Mouse (Mus musculus): ENCODE measurements around the gene Pex13. TPM values are rescaled to one million over a fixed set of nuclear protein-coding genes. Genes with fewer than 3 reads are reported as not detected.

The Pex13 gene
- polyA plus RNA-seq, 1 experiment from 2014 or later = 29.1 TPM

DNA sequence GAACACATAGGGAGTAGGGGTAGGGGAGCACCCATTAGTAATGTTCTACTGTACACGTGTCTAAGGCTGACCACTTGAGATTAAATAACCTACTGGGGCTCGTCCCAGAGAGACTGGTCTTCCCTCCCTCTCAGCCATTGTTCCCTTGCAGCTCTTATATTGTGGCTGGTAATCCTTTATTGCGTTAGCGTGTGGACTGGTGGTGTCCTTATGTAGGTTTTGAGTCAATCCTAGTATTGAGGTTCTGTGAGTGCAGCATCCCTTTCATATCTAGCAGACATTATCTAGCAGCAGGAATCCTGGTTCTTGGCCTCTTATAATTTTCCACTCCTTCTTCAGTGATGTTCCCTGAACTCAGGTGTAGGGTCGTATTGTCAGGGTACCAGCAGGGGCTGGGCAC is 20.9 kb upstream of the Pex13 start:
- Histone ChIP-seq H3K4me2 (ENCODE audit: low read depth, low read length) (no peak overlapping the region), H3K27me3 (ENCODE audit: control insufficient read depth, insufficient read depth, low read length) (no peaks in the 10 kb centered on the region), H3K9ac (ENCODE audit: low read length) (no peak overlapping the region), H3K4me3 (ENCODE audit: low read length) (no peak overlapping the region), H3K9me3 (replicated peaks; ENCODE audit: control insufficient read depth, low read length) (no peaks in the 10 kb centered on the region), H3K27ac (ENCODE audit: low read length) (no peak overlapping the region), H3K36me3 (ENCODE audit: control insufficient read depth, insufficient read depth) (no peaks in the 10 kb centered on the region; the same call in 1 of the 2 replicates), H3K4me1 (ENCODE audit: control insufficient read depth, insufficient read depth, low read length) (no peaks in the 10 kb centered on the region)
- no peak for ATAC-seq (replicated peaks; ENCODE audit: extremely low read depth, insufficient read depth, low FRiP score)
- 79% methylated on average over 5 of the region's 5 CpGs for WGBS

- no peak overlapping the region for H3K4me2 ChIP-seq (ENCODE audit: low read depth, low read length)
- no peaks in the 10 kb centered on the region for H3K9me3 ChIP-seq (replicated peaks; ENCODE audit: control insufficient read depth, low read length)
- no peaks in the 10 kb centered on the region for H3K4me1 ChIP-seq (ENCODE audit: control insufficient read depth, insufficient read depth, low read length)
- H3K27me3 ChIP-seq (ENCODE audit: control insufficient read depth, insufficient read depth, low read length) = no peaks in the 10 kb centered on the region
- H3K27ac ChIP-seq (ENCODE audit: low read length) = no peak overlapping the region
- no peak overlapping the region for H3K9ac ChIP-seq (ENCODE audit: low read length)
- H3K36me3 ChIP-seq (ENCODE audit: control insufficient read depth, insufficient read depth) = peaks cover 4% of the 10 kb centered on the region; the same call in 1 of the 2 replicates
- no peak overlapping the region for H3K4me3 ChIP-seq (ENCODE audit: low read length)
- WGBS = 92% methylated on average over 5 of the region's 5 CpGs
- ATAC-seq (replicated peaks; ENCODE audit: extremely low read depth, insufficient read depth, low FRiP score) = no peak
These were observed 16.8 kb upstream of the Pex13 start for GRCm38 (mm10) chr11:23682561-23682960.

DNA sequence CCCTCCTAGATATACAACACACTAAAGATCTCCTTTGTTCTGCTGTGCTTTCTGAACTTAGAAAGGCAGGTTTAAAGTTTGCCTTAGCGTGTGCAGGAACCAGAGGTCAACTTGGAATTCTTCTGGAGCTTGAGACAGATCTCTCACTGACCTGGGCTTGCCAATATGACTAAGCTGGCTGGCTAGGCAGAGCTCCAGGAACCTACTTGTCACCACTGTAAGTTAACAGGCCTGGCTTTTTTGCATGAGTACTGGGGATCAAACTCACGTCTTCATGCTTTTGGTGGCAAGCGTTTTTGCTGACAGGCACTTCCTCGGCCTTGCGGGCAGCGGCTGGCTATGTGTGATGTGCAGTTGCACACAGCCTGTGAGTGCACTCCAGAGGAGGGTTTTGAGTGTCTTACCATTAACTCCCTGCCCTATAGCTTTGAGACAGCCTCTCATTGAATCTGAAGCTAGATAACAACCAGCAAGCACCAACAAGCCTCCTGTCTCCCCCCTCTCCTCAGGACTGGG is 14.7 kb upstream of the Pex13 start:
- Histone ChIP-seq H3K4me1 (ENCODE audit: control insufficient read depth, insufficient read depth, low read length) (no peaks in the 10 kb centered on the region), H3K9ac (ENCODE audit: low read length) (no peak overlapping the region), H3K9me3 (replicated peaks; ENCODE audit: control insufficient read depth, low read length) (no peaks in the 10 kb centered on the region), H3K4me3 (ENCODE audit: low read length) (no peak overlapping the region), H3K27me3 (ENCODE audit: control insufficient read depth, insufficient read depth, low read length) (no peaks in the 10 kb centered on the region), H3K36me3 (ENCODE audit: control insufficient read depth, insufficient read depth) (peaks cover 7% of the 10 kb centered on the region; the same call in 1 of the 2 replicates), H3K27ac (ENCODE audit: low read length) (no peak overlapping the region), H3K4me2 (ENCODE audit: low read depth, low read length) (no peak overlapping the region)
- ATAC-seq (replicated peaks; ENCODE audit: extremely low read depth, insufficient read depth, low FRiP score) = no peak
- 80% methylated on average over 6 of the region's 6 CpGs for WGBS

GRCm38 (mm10) chr11:23679044-23679642 is 13.4 kb upstream of the Pex13 start:
- Histone ChIP-seq H3K4me1 (ENCODE audit: control insufficient read depth, insufficient read depth, low read length) (no peaks in the 10 kb centered on the region), H3K36me3 (ENCODE audit: control insufficient read depth, insufficient read depth) (peaks cover 7% of the 10 kb centered on the region; the same call in 1 of the 2 replicates), H3K9ac (ENCODE audit: low read length) (no peak overlapping the region), H3K4me3 (ENCODE audit: low read length) (no peak overlapping the region), H3K4me2 (ENCODE audit: low read depth, low read length) (no peak overlapping the region), H3K9me3 (replicated peaks; ENCODE audit: control insufficient read depth, low read length) (no peaks in the 10 kb centered on the region), H3K27me3 (ENCODE audit: control insufficient read depth, insufficient read depth, low read length) (no peaks in the 10 kb centered on the region), H3K27ac (ENCODE audit: low read length) (no peak overlapping the region)
- 34% methylated on average over 3 of the region's 3 CpGs for WGBS
- ATAC-seq (replicated peaks; ENCODE audit: extremely low read depth, insufficient read depth, low FRiP score) = peak; percentile 23; the same call in 1 of the 2 replicates

DNA sequence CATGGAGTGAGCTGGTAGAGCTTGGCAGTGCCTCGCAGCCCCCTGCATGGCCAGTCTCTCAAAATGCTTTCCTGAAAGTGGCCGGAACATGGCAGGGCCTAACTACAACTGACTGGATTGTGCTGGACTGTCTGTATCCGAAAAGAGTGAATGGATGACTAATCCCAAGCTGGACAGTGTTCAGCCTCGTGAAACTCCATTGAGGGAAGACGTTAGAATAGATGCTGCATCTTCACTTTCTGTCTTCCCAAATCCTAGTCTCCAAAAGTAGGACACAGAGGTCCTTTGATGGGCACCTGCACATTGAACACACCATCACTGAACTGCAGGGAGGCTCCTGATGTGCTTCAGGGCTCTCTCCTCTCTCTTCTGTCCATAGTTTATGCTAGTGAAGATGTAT is 10.3 kb upstream of the Pex13 start:
- no peaks in the 10 kb centered on the region for H3K9me3 ChIP-seq (replicated peaks; ENCODE audit: control insufficient read depth, low read length)
- 88% methylated on average over 5 of the region's 5 CpGs for WGBS
- no peak overlapping the region for H3K4me3 ChIP-seq (ENCODE audit: low read length)
- no peaks in the 10 kb centered on the region for H3K27me3 ChIP-seq (ENCODE audit: control insufficient read depth, insufficient read depth, low read length)
- H3K4me2 ChIP-seq (ENCODE audit: low read depth, low read length) = no peak overlapping the region
- H3K9ac ChIP-seq (ENCODE audit: low read length) = no peak overlapping the region
- H3K27ac ChIP-seq (ENCODE audit: low read length) = no peak overlapping the region
- H3K4me1 ChIP-seq (ENCODE audit: control insufficient read depth, insufficient read depth, low read length) = no peaks in the 10 kb centered on the region
- ATAC-seq (replicated peaks; ENCODE audit: extremely low read depth, insufficient read depth, low FRiP score) = no peak
- H3K36me3 ChIP-seq (ENCODE audit: control insufficient read depth, insufficient read depth) = peaks cover 17% of the 10 kb centered on the region

DNA sequence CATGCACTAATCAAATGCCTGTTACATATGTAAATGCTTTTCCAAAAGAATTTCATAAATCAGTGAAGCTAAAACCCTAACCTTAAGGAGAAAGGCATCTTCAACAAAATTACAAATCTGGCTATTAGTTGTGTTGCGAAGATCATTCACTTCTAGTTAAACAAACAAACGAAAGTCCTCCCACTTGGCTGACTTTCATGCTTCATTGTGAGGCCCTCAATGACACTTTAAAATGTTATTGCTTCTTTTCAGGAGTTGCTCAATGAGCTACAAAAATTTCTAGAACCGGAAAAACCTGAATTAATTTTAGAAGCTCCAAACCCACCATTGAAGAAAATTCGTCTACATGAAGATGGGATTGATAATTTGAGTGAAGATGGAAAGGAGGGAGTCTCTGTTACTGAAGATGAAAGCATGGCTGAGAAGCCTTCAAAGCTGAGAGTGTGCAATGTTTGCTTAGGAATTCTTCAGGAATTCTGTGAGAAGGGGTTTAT is 6.5 kb upstream of the Pex13 start:
- H3K27me3 ChIP-seq (ENCODE audit: control insufficient read depth, insufficient read depth, low read length) = no peaks in the 10 kb centered on the region
- no peak overlapping the region for H3K4me2 ChIP-seq (ENCODE audit: low read depth, low read length)
- ATAC-seq (replicated peaks; ENCODE audit: extremely low read depth, insufficient read depth, low FRiP score) = no peak
- no peak overlapping the region for H3K4me3 ChIP-seq (ENCODE audit: low read length)
- peaks cover 13% of the 10 kb centered on the region for H3K36me3 ChIP-seq (ENCODE audit: control insufficient read depth, insufficient read depth)
- no peaks in the 10 kb centered on the region for H3K4me1 ChIP-seq (ENCODE audit: control insufficient read depth, insufficient read depth, low read length)
- H3K27ac ChIP-seq (ENCODE audit: low read length) = no peak overlapping the region
- WGBS = 83% methylated on average over 4 of the region's 4 CpGs
- H3K9ac ChIP-seq (ENCODE audit: low read length) = no peak overlapping the region
- H3K9me3 ChIP-seq (replicated peaks; ENCODE audit: control insufficient read depth, low read length) = no peaks in the 10 kb centered on the region

- WGBS = 40% methylated on average over 3 of the region's 3 CpGs
- Histone ChIP-seq H3K27me3 (ENCODE audit: control insufficient read depth, insufficient read depth, low read length) (no peaks in the 10 kb centered on the region), H3K9me3 (replicated peaks; ENCODE audit: control insufficient read depth, low read length) (no peaks in the 10 kb centered on the region), H3K36me3 (ENCODE audit: control insufficient read depth, insufficient read depth) (no peaks in the 10 kb centered on the region; the same call in 1 of the 2 replicates), H3K4me3 (ENCODE audit: low read length) (peak overlapping the region; percentile 99), H3K27ac (ENCODE audit: low read length) (no peak overlapping the region), H3K4me2 (ENCODE audit: low read depth, low read length) (peak overlapping the region; percentile 83), H3K4me1 (ENCODE audit: control insufficient read depth, insufficient read depth, low read length) (peaks cover 6% of the 10 kb centered on the region), H3K9ac (ENCODE audit: low read length) (no peak overlapping the region; the same call in 1 of the 2 replicates)
- no peak for ATAC-seq (replicated peaks; ENCODE audit: extremely low read depth, insufficient read depth, low FRiP score)
These were observed 1.4 kb upstream of the Pex13 start for GRCm38 (mm10) chr11:23667128-23667527.

GRCm38 (mm10) chr11:23666526-23666925 is 767 bp upstream of the Pex13 start:
- no peaks in the 10 kb centered on the region for H3K9me3 ChIP-seq (replicated peaks; ENCODE audit: control insufficient read depth, low read length)
- WGBS = 3% methylated on average over 5 of the region's 5 CpGs
- H3K4me1 ChIP-seq (ENCODE audit: control insufficient read depth, insufficient read depth, low read length) = peaks cover 6% of the 10 kb centered on the region
- peak overlapping the region; percentile 96 for H3K9ac ChIP-seq (ENCODE audit: low read length)
- H3K4me2 ChIP-seq (ENCODE audit: low read depth, low read length) = peak overlapping the region; percentile 83
- H3K4me3 ChIP-seq (ENCODE audit: low read length) = peak overlapping the region; percentile 99
- no peak for ATAC-seq (replicated peaks; ENCODE audit: extremely low read depth, insufficient read depth, low FRiP score)
- H3K27me3 ChIP-seq (ENCODE audit: control insufficient read depth, insufficient read depth, low read length) = no peaks in the 10 kb centered on the region
- H3K36me3 ChIP-seq (ENCODE audit: control insufficient read depth, insufficient read depth) = no peaks in the 10 kb centered on the region; the same call in 1 of the 2 replicates
- peak overlapping the region; percentile 95 for H3K27ac ChIP-seq (ENCODE audit: low read length)

- peak within 1 kb of the TSS; percentile 96 for H3K9ac ChIP-seq (ENCODE audit: low read length)
- under 1% methylated on average over 28 of the region's 40 CpGs for WGBS
- H3K27ac ChIP-seq (ENCODE audit: low read length) = peak within 1 kb of the TSS; percentile 95
- H3K4me2 ChIP-seq (ENCODE audit: low read depth, low read length) = peak within 1 kb of the TSS; percentile 83
- no peaks in the 10 kb centered on the region for H3K9me3 ChIP-seq (replicated peaks; ENCODE audit: control insufficient read depth, low read length)
- peaks cover 6% of the 10 kb centered on the region for H3K4me1 ChIP-seq (ENCODE audit: control insufficient read depth, insufficient read depth, low read length)
- no peaks in the 10 kb centered on the region for H3K27me3 ChIP-seq (ENCODE audit: control insufficient read depth, insufficient read depth, low read length)
- no peaks in the 10 kb centered on the region; the same call in 1 of the 2 replicates for H3K36me3 ChIP-seq (ENCODE audit: control insufficient read depth, insufficient read depth)
- ATAC-seq (replicated peaks; ENCODE audit: extremely low read depth, insufficient read depth, low FRiP score) = peak; percentile 42
- H3K4me3 ChIP-seq (ENCODE audit: low read length) = peak within 1 kb of the TSS; percentile 99
These were observed 410 bp downstream of the Pex13 start, which contains the start of gene Pus10 for GRCm38 (mm10) chr11:23665311-23665786. Gene Pus10, plus strand, starts transcription at chr11:23665674.

All from heart, embryonic 16.5 days (tissue).